Mouse (Mus musculus) brain, embryonic 18.5 days (tissue): ENCODE results near the gene 1810043G02Rik.
"Not testable (repeated sequence)": the region's sequence is repeated elsewhere in the genome, so short reads cannot be mapped to it uniquely, and the experiment has no call there.

ENCODE experiments used
- DNase-seq: peaks from one replicate; pipeline ENCODE4 v3.0.0-alpha.2; 2012; ENCODE audit warnings: low read depth, low spot score

Gene 1810043G02Rik

DNA sequence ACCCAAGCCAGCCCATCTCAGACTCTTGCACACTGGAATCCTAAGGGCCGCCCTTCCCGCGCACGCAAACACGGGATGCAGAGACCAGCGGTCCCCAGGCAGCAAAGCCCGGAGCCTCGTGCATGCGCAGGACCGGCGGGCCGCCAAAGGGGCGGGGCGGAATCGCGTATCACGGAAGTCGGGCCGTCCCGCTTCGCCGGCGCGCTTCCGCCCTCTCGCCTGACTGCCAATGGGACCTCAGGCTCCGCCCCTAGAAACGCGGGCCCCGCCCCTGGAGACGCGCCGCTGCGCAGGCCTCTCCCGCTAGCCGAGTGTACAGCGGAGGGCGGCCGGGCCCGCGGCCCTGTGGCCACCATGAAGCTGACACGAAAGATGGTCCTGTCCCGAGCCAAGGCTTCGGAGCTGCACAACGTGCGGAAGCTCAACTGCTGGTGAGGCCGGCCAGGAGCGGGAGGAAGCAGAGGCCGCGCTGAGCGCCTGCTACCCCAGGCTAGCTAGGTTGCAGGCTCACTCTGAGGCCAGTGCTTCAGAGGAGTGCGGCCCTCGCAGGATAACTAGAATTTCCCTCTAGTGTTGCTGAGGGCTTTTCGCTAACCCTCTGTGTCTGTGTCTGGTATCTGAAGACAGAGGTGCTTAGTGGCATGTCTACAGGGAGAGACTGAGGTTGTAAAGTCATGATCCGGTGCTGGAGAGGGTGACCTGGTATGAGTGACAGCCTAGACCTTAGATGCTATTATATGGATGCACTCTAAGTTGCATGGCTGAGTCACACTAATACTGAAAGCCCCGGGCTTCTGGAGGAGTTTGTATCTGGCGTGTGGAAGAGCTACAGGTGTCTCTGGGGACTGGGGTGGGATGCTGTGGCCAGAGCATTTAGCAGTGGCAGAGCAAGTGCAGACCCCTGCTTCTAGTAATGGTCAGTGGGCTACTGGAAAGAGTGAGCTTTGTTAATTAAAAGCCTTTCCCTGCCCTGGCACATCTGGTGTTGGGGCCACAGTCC lies at the start of gene 1810043G02Rik:
1810043G02Rik (plus strand) TSS at position 174 of the 1,000 bp plus-strand sequence.
- DNase-seq: peak; percentile 91

DNA sequence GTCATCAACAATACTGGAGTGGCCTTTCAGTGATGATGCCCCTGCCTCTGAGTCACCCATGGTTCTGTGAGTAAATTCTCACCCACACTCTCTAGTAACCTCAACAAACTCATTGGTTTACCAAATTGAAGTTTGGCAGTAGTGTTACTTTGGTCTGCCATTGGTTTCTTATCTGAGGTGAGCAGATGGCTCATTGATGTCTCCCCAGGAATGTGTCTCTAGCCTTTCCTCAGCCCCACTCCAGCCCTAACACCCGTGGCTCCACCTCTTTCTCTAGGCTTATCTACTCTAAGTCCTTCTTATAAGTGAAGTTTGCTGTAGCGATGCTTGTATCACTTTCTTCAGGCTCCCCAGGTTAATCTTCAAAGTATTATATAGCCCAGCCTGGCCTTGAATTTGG lies 38.6 kb upstream of the 1810043G02Rik start:
- no peak for DNase-seq

DNA sequence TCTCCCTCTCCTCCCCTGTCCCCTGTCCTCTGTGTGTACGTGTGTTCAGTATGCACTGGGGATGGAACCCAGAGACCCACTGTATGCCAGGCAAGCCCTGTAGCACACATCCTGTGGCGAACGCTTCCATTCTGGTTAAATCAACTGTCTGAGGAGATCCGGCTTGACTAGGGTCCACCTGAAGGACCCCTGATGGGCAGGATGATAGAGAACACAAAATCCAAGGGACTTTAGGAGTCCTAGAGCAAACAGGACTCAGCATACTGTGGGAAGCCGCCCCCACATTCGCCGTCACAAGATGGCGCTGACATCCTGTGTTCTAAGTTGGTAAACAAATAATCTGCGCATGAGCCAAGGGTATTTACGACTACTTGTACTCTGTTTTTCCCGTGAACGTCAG lies 27.9 kb upstream of the 1810043G02Rik start:
- not testable (repeated sequence) for DNase-seq

DNA sequence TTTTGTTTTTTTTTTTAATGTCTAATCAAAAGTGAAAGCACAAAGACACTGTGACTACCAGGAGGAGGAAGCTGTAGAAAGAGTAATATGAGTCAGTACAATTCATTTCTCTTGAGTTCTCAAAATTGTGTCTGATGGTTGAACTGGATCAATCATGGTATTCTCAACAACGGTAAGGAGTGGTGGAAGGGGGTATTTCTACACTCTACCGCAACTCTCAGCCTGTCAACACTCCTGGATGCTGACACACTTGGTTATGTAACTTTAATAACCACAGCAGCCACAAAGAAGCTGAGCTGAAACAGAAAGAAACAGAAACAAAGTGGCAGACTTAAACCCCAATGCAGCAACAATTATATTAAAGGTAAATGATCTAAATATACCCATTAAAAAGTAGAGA lies 15.6 kb upstream of the 1810043G02Rik start:
- DNase-seq: no peak

DNA sequence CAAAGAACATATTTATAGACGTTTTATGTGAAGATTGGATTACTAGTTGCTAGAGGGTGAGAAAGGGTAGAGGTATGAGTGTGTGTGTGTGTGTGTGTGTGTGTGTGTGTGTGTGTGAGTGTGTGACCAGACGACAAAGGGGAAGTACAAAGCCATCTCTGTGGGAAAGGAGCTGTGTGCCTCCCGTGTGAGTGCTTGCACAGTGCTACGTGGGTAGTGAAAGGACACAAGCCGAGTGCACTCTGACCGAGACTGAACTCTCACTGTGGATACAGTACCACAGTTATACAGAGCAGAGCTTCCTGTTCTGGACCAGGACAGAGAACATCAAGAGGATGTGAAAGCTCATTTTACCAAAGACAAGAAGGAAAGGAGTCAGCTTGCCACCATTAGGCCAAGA lies 14.4 kb upstream of the 1810043G02Rik start:
- DNase-seq: no peak

DNA sequence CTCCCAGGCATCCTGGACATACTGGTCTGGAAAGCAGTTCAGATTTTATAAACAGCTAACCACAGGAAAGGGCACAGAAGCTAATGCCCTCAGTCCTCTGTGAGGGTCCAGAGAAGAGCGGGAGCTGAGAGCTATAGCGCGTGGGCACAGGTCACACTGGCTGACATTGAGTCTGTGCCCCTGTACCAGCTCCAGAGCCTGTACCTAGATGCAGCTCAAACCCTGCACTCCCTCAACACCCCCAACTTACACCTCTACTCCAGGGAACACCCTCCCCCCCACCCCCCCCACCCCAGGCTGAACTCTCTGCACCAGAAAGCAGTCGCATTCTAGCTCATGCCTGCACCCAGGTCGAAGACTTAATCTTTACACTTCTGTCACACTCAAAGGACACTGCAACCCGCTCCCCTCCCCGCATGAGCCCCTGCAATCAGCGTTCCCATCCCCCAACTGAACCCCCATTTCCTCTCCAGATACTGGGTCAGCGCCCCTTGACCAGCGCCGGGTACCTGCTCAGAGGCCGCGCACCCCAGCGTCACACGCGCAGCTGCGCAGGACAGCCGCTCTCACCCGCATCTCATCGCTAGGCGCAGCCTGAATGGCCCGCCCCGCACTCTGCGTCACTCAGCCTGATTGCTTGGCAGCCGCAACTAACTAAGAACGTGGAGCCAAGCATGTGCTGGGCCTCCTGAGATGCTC lies 8.9 kb upstream of the 1810043G02Rik start:
- peak; percentile 20 for DNase-seq

DNA sequence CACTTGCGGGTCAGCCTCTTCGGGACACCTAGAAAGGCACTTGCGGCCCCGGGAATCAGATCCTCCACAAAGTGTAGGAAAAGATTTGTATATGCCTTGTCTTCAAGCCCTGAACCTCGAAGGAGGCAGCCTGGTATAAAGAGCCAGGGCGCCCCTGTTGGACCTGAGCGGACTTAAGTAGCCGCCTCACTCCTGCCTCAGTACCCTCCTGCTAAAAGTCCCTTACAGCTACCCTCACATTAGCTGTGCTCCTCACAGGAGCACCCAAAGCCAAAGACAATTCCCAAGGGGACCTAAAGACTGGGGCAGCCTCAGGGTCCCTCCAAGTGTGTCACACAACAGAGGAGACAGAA lies 8.4 kb upstream of the 1810043G02Rik start:
- no peak for DNase-seq

DNA sequence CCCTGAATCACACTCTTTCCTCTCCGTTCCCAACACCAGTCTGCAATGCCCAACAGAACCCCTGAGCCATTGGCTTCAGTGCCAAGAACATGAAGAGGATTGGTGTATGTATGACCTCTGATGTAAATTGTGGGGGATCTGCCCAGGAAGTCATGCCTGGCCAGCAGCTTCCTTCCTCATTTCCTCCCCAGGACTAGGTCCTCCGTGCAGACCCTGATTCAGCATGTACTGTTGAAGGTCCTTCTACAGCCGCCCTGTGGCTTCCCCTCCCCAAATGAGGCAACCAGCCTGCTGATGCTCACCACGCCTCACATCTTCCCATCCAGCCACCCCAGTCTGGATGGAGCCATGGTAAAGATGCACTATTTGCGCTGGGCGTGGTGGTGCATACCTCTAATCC lies 7.8 kb upstream of the 1810043G02Rik start, which contains the start of gene Trpm2:
Trpm2 (minus strand) TSS at position 83 of the 400 bp plus-strand sequence.
- no peak for DNase-seq

DNA sequence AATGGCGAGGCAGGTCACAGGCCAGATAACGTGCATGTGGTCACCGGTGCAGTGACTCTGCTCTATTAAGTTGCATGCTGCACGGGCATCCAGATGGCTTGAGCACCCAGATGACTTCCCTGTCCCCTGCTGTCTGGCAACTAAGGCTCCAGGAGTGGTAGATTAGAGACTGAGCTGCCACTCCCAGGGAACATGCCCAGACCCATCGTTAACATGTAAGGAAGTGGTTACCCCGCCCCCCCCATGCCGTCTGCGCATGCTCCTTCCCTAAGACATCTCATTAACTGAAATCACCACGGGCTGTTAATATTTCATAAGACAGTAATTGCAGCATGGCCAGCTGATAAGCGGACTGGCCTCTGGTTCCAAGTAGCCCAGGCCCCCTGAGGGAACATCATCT lies 7.1 kb upstream of the 1810043G02Rik start:
- no peak for DNase-seq

DNA sequence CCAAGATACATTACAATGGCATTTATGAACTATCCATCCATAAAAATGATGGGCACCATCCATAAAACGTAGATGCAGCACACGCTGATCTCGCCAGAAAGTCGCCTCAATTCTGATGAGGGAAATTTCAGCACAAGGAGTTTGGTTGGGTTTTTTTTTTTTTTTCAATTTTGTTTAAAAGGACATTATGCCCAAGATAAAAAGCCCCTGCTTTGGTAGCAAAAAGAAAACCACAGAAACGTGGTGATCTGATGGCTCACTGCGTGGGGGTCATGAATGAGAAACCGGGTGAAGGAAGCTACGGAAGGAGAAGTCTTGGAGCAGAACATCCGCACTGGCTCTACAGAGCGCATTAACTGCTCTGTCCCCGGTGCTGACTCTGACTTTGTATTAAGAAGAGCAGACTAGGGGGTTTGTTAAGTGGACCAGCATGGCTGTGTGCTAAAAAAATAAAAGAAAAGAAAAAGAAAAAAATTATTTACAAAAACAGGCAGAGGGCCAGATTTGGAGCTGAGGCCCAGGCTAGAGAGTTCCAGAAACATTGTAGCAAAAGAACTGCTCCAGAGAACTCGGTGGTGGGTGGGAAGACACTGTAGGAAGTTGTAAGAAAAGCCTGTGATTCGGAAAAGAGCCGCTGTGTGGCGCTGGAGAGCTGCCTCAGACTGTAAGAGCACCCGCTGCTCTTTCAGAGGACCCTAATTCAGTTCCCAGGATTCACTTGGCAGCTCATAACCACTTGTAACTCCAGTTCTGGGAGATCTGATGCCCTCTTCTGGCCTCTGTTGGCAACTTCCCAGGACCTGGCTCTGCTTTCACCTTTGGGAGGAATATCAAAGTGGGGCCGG lies 6.4 kb upstream of the 1810043G02Rik start:
- no peak for DNase-seq

DNA sequence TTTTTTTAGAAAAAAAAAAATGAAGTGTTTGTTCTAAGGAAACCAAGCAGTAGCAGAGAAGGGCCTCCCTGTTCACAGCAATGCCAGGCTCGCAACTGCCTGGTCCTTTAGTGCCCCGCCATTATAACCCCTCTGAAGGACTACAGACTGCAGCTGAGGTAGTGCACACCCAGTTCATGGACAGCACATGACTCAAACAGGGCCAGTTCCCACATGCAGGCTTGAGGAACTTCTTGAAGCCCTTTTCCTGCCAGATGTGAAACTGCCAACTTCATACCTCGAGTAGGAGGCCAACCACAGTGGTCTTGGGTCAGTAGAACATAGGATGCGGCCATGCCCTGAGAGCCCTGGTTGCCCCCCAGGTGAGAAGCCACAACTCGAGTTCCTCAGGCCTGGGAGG lies 4.0 kb upstream of the 1810043G02Rik start:
- no peak for DNase-seq

DNA sequence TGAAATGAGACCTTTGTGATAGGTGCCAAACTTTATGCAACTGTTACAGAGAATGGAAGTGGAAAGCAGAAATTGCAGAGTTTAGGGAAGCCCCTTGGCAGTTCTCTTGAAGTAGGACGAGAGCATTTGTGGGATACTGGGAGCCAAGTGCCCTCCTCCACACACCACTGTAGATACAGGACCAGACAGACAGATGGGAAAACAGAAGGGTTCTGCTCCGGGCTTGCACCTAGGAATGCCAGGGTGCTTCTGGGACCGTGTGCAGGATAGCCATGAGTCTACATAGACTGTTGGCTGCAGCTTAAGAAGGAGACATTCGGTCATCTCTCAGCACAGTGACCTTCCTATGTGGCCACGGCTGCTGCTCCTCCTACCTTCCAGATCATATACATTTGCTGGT lies 3.5 kb upstream of the 1810043G02Rik start:
- DNase-seq: no peak

DNA sequence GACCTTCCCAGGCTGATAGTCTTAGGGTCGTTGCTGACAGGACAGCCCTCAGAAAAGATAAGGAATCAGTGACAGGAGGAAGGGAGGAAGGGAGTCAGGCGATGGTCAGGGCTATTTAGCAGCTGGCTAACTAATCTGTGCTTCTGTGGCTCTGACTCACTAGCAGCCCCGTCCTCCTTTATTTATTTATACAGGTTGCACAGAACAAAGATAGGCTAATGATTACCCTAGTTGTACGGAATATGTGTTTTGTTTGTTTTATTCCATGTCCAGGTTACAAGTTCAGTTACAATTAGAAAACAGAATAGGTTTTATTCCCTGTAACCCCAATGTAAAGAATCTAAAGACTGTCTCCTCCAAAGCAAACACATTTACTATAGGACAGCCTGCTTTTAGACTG lies 2.7 kb upstream of the 1810043G02Rik start:
- no peak for DNase-seq

DNA sequence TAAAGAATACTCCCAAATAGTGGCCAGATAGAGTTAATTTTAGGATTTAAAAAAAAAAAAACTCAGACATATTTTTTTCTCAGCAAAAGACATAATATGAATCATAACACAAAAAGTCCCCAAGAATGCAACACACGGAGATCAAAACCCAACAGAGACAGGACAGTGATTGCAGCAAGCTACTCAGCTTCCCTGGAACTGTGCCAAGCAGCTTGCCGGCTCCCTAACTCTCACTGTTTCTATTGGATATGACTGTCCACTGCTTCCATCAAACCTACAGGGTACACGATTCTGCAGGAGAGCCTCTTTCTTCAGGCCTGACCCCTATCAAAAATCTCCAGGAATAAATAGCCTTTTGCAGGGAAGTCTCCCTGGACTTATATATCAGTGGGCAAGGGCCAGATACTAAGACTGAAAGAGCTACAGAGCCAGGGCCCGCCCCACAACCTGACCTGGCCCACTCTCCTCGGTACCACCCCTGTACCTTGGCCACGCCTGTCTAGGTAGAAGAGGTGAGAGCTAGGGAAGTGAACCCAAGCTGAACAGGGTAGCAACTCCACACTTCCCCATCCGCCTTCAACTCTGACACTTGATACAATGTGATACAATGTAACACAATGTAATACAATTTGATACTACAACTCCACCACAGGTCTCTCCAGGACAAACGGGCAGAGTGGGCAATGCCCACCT lies 1.7 kb upstream of the 1810043G02Rik start:
- DNase-seq: no peak

DNA sequence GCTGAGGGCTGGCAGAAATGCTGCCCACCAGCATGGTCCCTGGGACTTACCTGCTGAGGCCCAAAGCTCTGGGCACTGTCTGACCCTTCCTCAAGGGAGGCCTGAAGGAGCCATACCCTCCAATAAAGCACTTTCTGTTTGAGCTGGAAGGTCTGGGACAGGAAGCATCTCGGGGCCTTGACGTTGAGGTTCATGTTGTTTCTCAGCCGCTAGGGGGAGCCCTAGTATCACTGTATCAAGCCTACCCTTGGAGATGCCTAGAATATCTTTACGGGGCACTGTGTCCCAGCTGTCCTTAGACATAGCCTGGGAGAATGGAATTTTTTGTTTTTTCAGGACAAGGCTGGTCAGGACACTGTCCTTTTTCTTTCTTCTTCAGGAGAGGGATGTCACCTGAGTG lies 6.3 kb downstream of the 1810043G02Rik start:
- peak; percentile 30 for DNase-seq

DNA sequence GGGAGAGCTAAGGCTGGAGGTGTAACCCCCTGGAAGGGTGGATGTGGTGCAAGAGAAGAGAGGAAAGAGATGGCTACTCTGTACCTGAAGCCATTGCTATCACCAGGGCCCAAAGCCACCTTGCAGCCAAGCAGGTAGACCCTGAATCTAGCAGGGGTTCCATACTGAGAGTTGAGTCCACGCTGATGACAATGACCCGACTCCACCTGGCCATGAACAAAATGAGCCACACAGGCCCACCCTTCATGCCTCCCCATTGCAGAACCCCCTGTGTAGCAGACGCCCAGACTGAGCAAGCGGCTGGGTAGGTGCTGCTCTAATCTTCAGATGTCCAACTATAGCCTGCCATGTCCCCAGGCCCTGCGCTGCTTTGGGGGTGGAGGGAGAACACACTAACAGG lies 7.5 kb downstream of the 1810043G02Rik start:
- DNase-seq: no peak

DNA sequence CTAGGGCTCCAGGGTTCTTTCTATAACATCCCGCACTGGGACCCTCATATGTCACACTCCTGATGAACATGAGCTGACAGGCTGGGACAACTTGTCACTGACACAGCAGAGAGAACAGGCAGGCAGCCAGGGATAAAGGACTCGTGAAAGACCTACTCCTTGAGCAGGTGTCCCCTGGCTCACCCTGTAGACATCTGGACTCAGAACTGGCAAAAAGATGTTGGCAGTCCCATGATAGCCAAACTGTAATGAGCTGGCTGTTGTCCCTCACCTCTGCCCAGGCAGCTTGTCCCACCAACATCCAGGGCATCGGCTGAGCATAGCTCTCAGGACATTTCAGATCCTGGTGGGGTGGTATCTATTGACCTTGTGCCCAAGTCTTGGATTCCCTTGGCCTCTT lies 17.3 kb downstream of the 1810043G02Rik start:
- DNase-seq: no peak

DNA sequence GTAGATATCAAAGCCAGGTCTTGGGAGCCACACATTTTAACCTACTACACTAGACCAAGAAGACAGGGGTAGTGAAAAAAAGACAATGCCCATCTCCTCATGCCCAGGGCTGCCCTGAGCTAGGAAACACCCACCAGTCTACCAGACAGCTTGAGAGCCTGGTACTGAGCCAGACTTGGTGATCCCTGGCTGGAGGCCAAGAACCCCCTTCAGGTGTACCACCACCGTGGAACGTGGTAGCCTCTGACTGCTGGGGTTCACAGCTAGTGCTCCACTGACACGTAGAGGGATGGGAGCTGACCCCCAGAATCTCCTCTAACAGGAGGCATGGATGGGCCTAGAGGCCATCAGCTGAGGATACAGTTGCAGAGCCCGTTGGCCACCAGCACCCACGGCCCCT lies 21.9 kb downstream of the 1810043G02Rik start:
- no peak for DNase-seq

DNA sequence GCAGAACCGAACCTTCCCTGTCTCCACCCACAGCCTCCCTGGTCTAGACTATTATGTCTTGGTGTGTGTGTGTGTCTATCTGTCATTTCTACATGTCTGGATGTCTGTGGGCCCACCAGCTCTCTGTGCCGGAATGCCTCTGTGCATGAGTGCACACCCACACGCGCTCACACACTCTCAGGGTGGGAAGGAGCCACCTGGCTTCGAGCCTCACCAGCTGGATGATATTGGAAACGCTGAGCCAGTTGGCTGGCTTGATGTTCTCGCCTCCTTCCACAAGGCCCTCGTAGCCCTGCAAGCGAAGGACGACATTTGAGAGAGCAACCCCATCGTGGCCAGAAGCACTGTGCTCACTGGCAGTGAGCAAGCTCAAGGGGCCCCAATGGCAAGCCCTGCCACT lies 23.5 kb downstream of the 1810043G02Rik start:
- DNase-seq: no peak

DNA sequence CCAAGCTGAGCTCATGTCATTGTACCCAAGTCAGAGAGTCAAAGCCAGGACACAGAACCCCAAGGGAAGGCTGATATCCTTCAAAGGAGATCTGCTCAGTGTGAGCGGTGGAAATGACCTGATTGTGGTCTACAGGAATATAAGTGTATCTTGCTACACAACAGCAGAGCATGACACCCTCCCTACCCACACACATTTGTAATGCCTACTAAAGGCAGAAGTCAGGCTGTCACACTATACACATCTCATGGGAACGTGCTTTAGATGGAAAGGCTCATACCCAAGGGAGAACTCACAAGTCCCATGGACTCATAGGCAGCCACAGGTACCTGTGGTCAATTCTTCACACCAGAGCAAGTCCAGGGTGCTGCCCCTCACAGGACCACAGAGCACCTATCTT lies 24.0 kb downstream of the 1810043G02Rik start:
- no peak for DNase-seq

DNA sequence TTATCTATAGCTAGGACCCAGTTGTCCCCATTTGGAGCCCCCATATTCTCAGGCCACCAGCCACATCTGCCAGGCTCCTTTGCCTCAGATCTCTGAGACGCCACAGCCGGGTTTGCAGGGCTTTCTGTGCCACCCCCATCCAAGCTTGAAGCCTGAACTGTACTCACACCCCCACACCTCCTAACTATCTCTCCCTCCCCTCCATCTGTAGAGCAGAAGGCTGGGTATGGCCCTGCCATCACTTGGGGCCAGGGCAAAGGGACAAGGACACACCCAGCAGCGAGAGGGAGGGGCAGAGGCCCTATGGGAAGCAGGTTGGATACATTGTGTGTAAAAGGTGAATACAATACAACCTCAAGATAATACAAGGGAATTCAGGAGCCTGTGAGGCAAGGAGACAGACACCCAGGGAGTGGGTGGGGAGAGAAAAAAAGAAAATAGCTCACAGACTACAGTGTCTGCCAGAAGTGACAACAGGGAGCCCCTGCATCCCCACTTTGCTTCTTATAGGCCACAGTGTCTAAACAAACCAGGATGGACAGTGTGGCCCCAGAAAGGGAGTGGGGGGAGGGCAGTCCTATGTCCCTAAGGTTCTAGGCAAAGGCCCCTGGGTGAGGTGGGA lies 26.3 kb downstream of the 1810043G02Rik start:
- DNase-seq: no peak
